ENCODE assay signal across 28 mouse cellular contexts in the genomic region with DNA sequence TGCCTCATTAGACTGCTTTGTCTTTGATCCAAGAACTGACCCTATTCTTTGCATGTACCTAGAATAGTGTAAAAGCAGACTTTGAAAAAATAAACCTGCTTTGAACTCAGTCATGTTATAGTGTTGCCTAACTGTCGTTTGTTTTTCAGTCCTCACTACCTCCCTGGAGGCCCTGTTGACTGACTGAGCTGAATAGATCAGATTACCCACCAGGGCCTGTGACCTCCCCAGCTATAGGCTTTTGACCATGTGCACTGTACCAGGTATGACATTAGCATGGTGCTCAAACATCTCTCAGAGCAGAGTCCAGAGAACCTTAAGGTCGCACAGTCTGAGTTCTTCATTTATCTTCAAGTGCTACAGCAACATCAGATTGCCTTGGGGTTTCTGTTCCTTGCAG. TPM values are rescaled to one million over a fixed set of nuclear protein-coding genes. Genes with fewer than 3 reads are reported as not detected.
"Had no signal": no experiment of that assay in that cellular context is flagged by ENCODE, and none has a peak within 500 bp of the region (broad histone marks: within the 10 kb centered on the region; RNA-seq: fewer than 3 reads in every experiment).

No protein-coding gene starts in this region.

RNA-seq across cellular contexts. Expression of gene Gm2001, which starts 8.5 kb away (rescaled TPM):
- polyA plus RNA-seq: heart, adult 2 months; heart, embryonic 10.5 days; heart, embryonic 11.5 days; heart, embryonic 12.5 days; heart, embryonic 13.5 days; heart, embryonic 14.5 days; heart, embryonic 15.5 days; heart, embryonic 16.5 days; heart, postnatal 0 days; hindbrain, embryonic 10.5 days; hindbrain, embryonic 11.5 days; hindbrain, embryonic 12.5 days; hindbrain, embryonic 13.5 days; hindbrain, embryonic 14.5 days; hindbrain, embryonic 15.5 days; hindbrain, embryonic 16.5 days; hindbrain, postnatal 0 days; inflammation-experienced regulatory T-cells, adult 6 months; intestine, embryonic 14.5 days; intestine, embryonic 15.5 days; intestine, embryonic 16.5 days; intestine, postnatal 0 days; kidney, adult 2 months; kidney, embryonic 14.5 days; kidney, embryonic 15.5 days; kidney, embryonic 16.5 days; kidney, postnatal 0 days; large intestine, adult 2 months had no signal

RNA-seq across cellular contexts. Expression of gene Gm2016, which starts 23.2 kb away (rescaled TPM):
- polyA plus RNA-seq: heart, adult 2 months; heart, embryonic 10.5 days; heart, embryonic 11.5 days; heart, embryonic 12.5 days; heart, embryonic 13.5 days; heart, embryonic 14.5 days; heart, embryonic 15.5 days; heart, embryonic 16.5 days; heart, postnatal 0 days; hindbrain, embryonic 10.5 days; hindbrain, embryonic 11.5 days; hindbrain, embryonic 12.5 days; hindbrain, embryonic 13.5 days; hindbrain, embryonic 14.5 days; hindbrain, embryonic 15.5 days; hindbrain, embryonic 16.5 days; hindbrain, postnatal 0 days; inflammation-experienced regulatory T-cells, adult 6 months; intestine, embryonic 14.5 days; intestine, embryonic 15.5 days; intestine, embryonic 16.5 days; intestine, postnatal 0 days; kidney, adult 2 months; kidney, embryonic 14.5 days; kidney, embryonic 15.5 days; kidney, embryonic 16.5 days; kidney, postnatal 0 days; large intestine, adult 2 months had no signal

RNA-seq across cellular contexts. Expression of gene BB287469, which starts 34.3 kb away (rescaled TPM):
- polyA plus RNA-seq: heart, adult 2 months; heart, embryonic 10.5 days; heart, embryonic 11.5 days; heart, embryonic 12.5 days; heart, embryonic 13.5 days; heart, embryonic 14.5 days; heart, embryonic 15.5 days; heart, embryonic 16.5 days; heart, postnatal 0 days; hindbrain, embryonic 10.5 days; hindbrain, embryonic 11.5 days; hindbrain, embryonic 12.5 days; hindbrain, embryonic 13.5 days; hindbrain, embryonic 15.5 days; hindbrain, embryonic 16.5 days; hindbrain, postnatal 0 days; inflammation-experienced regulatory T-cells, adult 6 months; intestine, embryonic 14.5 days; intestine, embryonic 15.5 days; intestine, embryonic 16.5 days; intestine, postnatal 0 days; kidney, adult 2 months; kidney, embryonic 14.5 days; kidney, embryonic 15.5 days; kidney, embryonic 16.5 days; kidney, postnatal 0 days; large intestine, adult 2 months had no signal

RNA-seq across cellular contexts. Expression of gene Gm2022, which starts 44.5 kb away (rescaled TPM):
- polyA plus RNA-seq: heart, adult 2 months; heart, embryonic 10.5 days; heart, embryonic 11.5 days; heart, embryonic 12.5 days; heart, embryonic 13.5 days; heart, embryonic 14.5 days; heart, embryonic 15.5 days; heart, embryonic 16.5 days; heart, postnatal 0 days; hindbrain, embryonic 10.5 days; hindbrain, embryonic 11.5 days; hindbrain, embryonic 12.5 days; hindbrain, embryonic 13.5 days; hindbrain, embryonic 14.5 days; hindbrain, embryonic 15.5 days; hindbrain, embryonic 16.5 days; hindbrain, postnatal 0 days; inflammation-experienced regulatory T-cells, adult 6 months; intestine, embryonic 14.5 days; intestine, embryonic 15.5 days; intestine, embryonic 16.5 days; intestine, postnatal 0 days; kidney, adult 2 months; kidney, embryonic 14.5 days; kidney, embryonic 15.5 days; kidney, embryonic 16.5 days; kidney, postnatal 0 days; large intestine, adult 2 months had no signal

RNA-seq across cellular contexts. Expression of gene Gm21936, which starts 55.3 kb away (rescaled TPM):
- polyA plus RNA-seq: heart, adult 2 months; heart, embryonic 10.5 days; heart, embryonic 11.5 days; heart, embryonic 12.5 days; heart, embryonic 13.5 days; heart, embryonic 14.5 days; heart, embryonic 15.5 days; heart, embryonic 16.5 days; heart, postnatal 0 days; hindbrain, embryonic 10.5 days; hindbrain, embryonic 11.5 days; hindbrain, embryonic 12.5 days; hindbrain, embryonic 13.5 days; hindbrain, embryonic 14.5 days; hindbrain, embryonic 15.5 days; hindbrain, embryonic 16.5 days; hindbrain, postnatal 0 days; inflammation-experienced regulatory T-cells, adult 6 months; intestine, embryonic 14.5 days; intestine, embryonic 15.5 days; intestine, embryonic 16.5 days; intestine, postnatal 0 days; kidney, adult 2 months; kidney, embryonic 14.5 days; kidney, embryonic 15.5 days; kidney, embryonic 16.5 days; kidney, postnatal 0 days; large intestine, adult 2 months had no signal
